Mouse (Mus musculus) adrenal gland, adult (tissue): Measurements from ENCODE around the gene Mtfmt.
A peak's percentile ranks its signal among the peaks of the same experiment; 100 is the strongest.

ENCODE experiments used
- DNase-seq, 2 experiments: peaks; one replicate each; pipeline ENCODE4 v3.0.0; 2022 to 2023; ENCODE audit warnings: low spot score in 1 of 2; ENCODE audit not compliant: inconsistent age in 2 of 2

Mtfmt gene

GRCm38 (mm10) chr9:65435671-65436301 is at the start of gene Mtfmt:
Mtfmt (plus strand) TSS chr9:65435782.
- DNase-seq: peak; percentile 93 to 97

- DNase-seq: no peak
These were observed 49.0 kb upstream of the Mtfmt start for GRCm38 (mm10) chr9:65386373-65387140.

- DNase-seq: no peak
These were observed 44.6 kb upstream of the Mtfmt start for GRCm38 (mm10) chr9:65390752-65391612.

GRCm38 (mm10) chr9:65391613-65391964 is 44.0 kb upstream of the Mtfmt start, which contains the start of gene Kbtbd13:
Kbtbd13 (minus strand) TSS chr9:65391652.
- DNase-seq: no peak

- peak; percentile 69 to 92 for DNase-seq
These were observed 42.8 kb upstream of the Mtfmt start for GRCm38 (mm10) chr9:65392638-65393364.

- DNase-seq: no peak
These were observed 42.0 kb upstream of the Mtfmt start for GRCm38 (mm10) chr9:65393606-65394005.

- no peak for DNase-seq
These were observed 41.2 kb upstream of the Mtfmt start for GRCm38 (mm10) chr9:65394360-65394759.

GRCm38 (mm10) chr9:65398279-65398678 is 37.3 kb upstream of the Mtfmt start, which contains the start of gene Rasl12:
Rasl12 (plus strand) TSS chr9:65398506.
- peak; percentile 75 to 85 for DNase-seq

- DNase-seq: no peak
These were observed 35.6 kb upstream of the Mtfmt start for GRCm38 (mm10) chr9:65399934-65400333.

- peak; percentile 92 to 94 for DNase-seq
These were observed 31.0 kb upstream of the Mtfmt start for GRCm38 (mm10) chr9:65404331-65405183.

- peak; percentile 69 to 81 for DNase-seq
These were observed 30.5 kb upstream of the Mtfmt start for GRCm38 (mm10) chr9:65405184-65405449.

- DNase-seq: peak in 1 of 2 experiments; percentile 67
These were observed 28.3 kb upstream of the Mtfmt start for GRCm38 (mm10) chr9:65407327-65407726.

- DNase-seq: peak; percentile 72 to 84
These were observed 27.7 kb upstream of the Mtfmt start for GRCm38 (mm10) chr9:65407861-65408260.

- peak in 1 of 2 experiments; percentile 78 for DNase-seq
These were observed 26.7 kb upstream of the Mtfmt start for GRCm38 (mm10) chr9:65408871-65409295.

GRCm38 (mm10) chr9:65410378-65410777 is 25.2 kb upstream of the Mtfmt start:
- no peak for DNase-seq

- DNase-seq: no peak
These were observed 24.3 kb upstream of the Mtfmt start for GRCm38 (mm10) chr9:65411326-65411725.

GRCm38 (mm10) chr9:65417738-65418137 is 17.8 kb upstream of the Mtfmt start:
- DNase-seq: no peak

GRCm38 (mm10) chr9:65419633-65420032 is 15.9 kb upstream of the Mtfmt start:
- DNase-seq: no peak

- peak; percentile 60 to 79 for DNase-seq
These were observed 12.7 kb upstream of the Mtfmt start, which contains the start of gene Slc51b for GRCm38 (mm10) chr9:65422760-65423501. Slc51b (minus strand) TSS chr9:65422955.
